Comparison of ENCODE assay signal across 8 mouse cellular contexts in genomic region chr5:128436909-128437308, GRCm38 (mm10). TPM values are rescaled to one million over a fixed set of nuclear protein-coding genes. Genes with fewer than 3 reads are reported as not detected.
DNase-seq lines count a peak whose midpoint lies in the region; ATAC-seq and TF ChIP-seq lines count a peak whose summit lies in the region.

No protein-coding gene starts in this region.

- no peak overlapping the region for H3K4me3 ChIP-seq in kidney, adult 2 months (ENCODE audit: insufficient read depth, low read depth, low read length)
- no peak overlapping the region for H3K4me3 ChIP-seq in kidney, embryonic 14.5 days (ENCODE audit: low read length)
- no peak overlapping the region for H3K4me3 ChIP-seq in layer of hippocampus, adult 2 months
- no peak overlapping the region for H3K4me3 ChIP-seq in lung, postnatal 0 days (ENCODE audit: low read depth, low read length)
- no peak overlapping the region for H3K4me3 ChIP-seq in heart, embryonic 11.5 days (ENCODE audit: low read depth, low read length)

- no peak overlapping the region for H3K27ac ChIP-seq in kidney, adult 2 months (ENCODE audit: insufficient read depth, low read depth, low read length)
- H3K27ac ChIP-seq in kidney, embryonic 14.5 days (ENCODE audit: low read depth, low read length) = no peak overlapping the region
- H3K27ac ChIP-seq in layer of hippocampus, adult 2 months = no peak overlapping the region
- H3K27ac ChIP-seq in lung, postnatal 0 days (ENCODE audit: low read length) = no peak overlapping the region
- no peak overlapping the region for H3K27ac ChIP-seq in heart, embryonic 11.5 days (ENCODE audit: low read depth, low read length)

- no peak for TF ChIP-seq EP300 in lung, postnatal 0 days (IDR thresholded peaks at IDR 0.05)

- H3K4me1 ChIP-seq in kidney, adult 2 months (ENCODE audit: control insufficient read depth, insufficient read depth, low read length) = no peaks in the 10 kb centered on the region
- H3K4me1 ChIP-seq in kidney, embryonic 14.5 days (ENCODE audit: control insufficient read depth, insufficient read depth, low read length) = peaks cover 6% of the 10 kb centered on the region; the same call in 1 of the 2 replicates
- no peaks in the 10 kb centered on the region for H3K4me1 ChIP-seq in lung, postnatal 0 days (ENCODE audit: insufficient read depth, low read depth, low read length)
- no peaks in the 10 kb centered on the region for H3K4me1 ChIP-seq in heart, embryonic 11.5 days (ENCODE audit: control insufficient read depth, insufficient read depth, low read length)

- no peak overlapping the region for H3K4me2 ChIP-seq in kidney, embryonic 14.5 days (replicated peaks; ENCODE audit: low read depth, low read length)
- H3K4me2 ChIP-seq in lung, postnatal 0 days (replicated peaks; ENCODE audit: low read depth, low read length) = no peak overlapping the region
- no peak overlapping the region for H3K4me2 ChIP-seq in heart, embryonic 11.5 days

- ATAC-seq in kidney, embryonic 14.5 days (ENCODE audit: low FRiP score, low TSS enrichment) = no peak
- ATAC-seq in lung, postnatal 0 days = no peak
- no peak for ATAC-seq in heart, embryonic 11.5 days (replicated peaks; ENCODE audit: insufficient number of reproducible peaks, low FRiP score, low TSS enrichment)

- peak; percentile 19; the same call in 1 of the 2 replicates for TF ChIP-seq CTCF in kidney, adult 2 months (conservative IDR thresholded peaks at IDR 0.05; ENCODE audit: insufficient read depth, insufficient read length, low read depth, low read length)
- peak; percentile 90 for TF ChIP-seq CTCF in layer of hippocampus, adult 2 months (conservative IDR thresholded peaks at IDR 0.05)
- peak; percentile 72 for TF ChIP-seq CTCF in lung, postnatal 0 days (IDR thresholded peaks at IDR 0.05)

- no peak overlapping the region for H3K9ac ChIP-seq in kidney, embryonic 14.5 days (ENCODE audit: low read depth, low read length)
- H3K9ac ChIP-seq in lung, postnatal 0 days (replicated peaks; ENCODE audit: low read depth) = no peak overlapping the region
- H3K9ac ChIP-seq in heart, embryonic 11.5 days (ENCODE audit: low read depth, low read length) = no peak overlapping the region

- H3K27me3 ChIP-seq in kidney, adult 2 months (replicated peaks; ENCODE audit: control insufficient read depth, insufficient read depth, low read length) = no peaks in the 10 kb centered on the region
- peaks cover 71% of the 10 kb centered on the region for H3K27me3 ChIP-seq in kidney, embryonic 14.5 days (ENCODE audit: control insufficient read depth, insufficient read depth, low read length)
- H3K27me3 ChIP-seq in lung, postnatal 0 days (replicated peaks; ENCODE audit: insufficient read depth, low read length) = peaks cover 19% of the 10 kb centered on the region; the same call in 1 of the 2 replicates
- H3K27me3 ChIP-seq in heart, embryonic 11.5 days (ENCODE audit: control insufficient read depth, insufficient read depth, low read length) = peaks cover 50% of the 10 kb centered on the region

- no peaks in the 10 kb centered on the region for H3K9me3 ChIP-seq in kidney, embryonic 14.5 days (ENCODE audit: control insufficient read depth, low read length)
- no peaks in the 10 kb centered on the region for H3K9me3 ChIP-seq in lung, postnatal 0 days (ENCODE audit: low read length)
- no peaks in the 10 kb centered on the region for H3K9me3 ChIP-seq in heart, embryonic 11.5 days (replicated peaks; ENCODE audit: control insufficient read depth, low read length)

- H3K36me3 ChIP-seq in kidney, adult 2 months (ENCODE audit: control insufficient read depth, insufficient read depth, low read length) = no peaks in the 10 kb centered on the region
- no peaks in the 10 kb centered on the region for H3K36me3 ChIP-seq in kidney, embryonic 14.5 days (ENCODE audit: control insufficient read depth, insufficient read depth, low read length)
- H3K36me3 ChIP-seq in lung, postnatal 0 days (ENCODE audit: insufficient read depth, low read length) = no peaks in the 10 kb centered on the region
- H3K36me3 ChIP-seq in heart, embryonic 11.5 days (ENCODE audit: control insufficient read depth, insufficient read depth, low read length) = no peaks in the 10 kb centered on the region

- peak; percentile 4 for DNase-seq in kidney, adult 2 months
- peak; percentile 48 to 50 for DNase-seq in cerebellum, postnatal 36 days
- peak; percentile 84 to 87 for DNase-seq in layer of hippocampus, adult 2 months (ENCODE audit: low spot score in 2 of 2)
- peak; percentile 59 for DNase-seq in lung, postnatal 0 days (ENCODE audit: low spot score)
- no peak for DNase-seq in heart, postnatal 4 days
- no peak for DNase-seq in gastrocnemius, adult 8-10 months (ENCODE audit: low spot score in 2 of 2)

- 18% methylated on average over 9 of the region's 9 CpGs for WGBS in kidney, adult 2 months
- 26% methylated on average over 9 of the region's 9 CpGs for WGBS in kidney, embryonic 14.5 days
- 17% methylated on average over 9 of the region's 9 CpGs for WGBS in lung, postnatal 0 days
- WGBS in heart, embryonic 11.5 days (ENCODE audit: insufficient replicate concordance) = 11% methylated on average over 9 of the region's 9 CpGs

- no peak for TF ChIP-seq POLR2A in kidney, adult 2 months (IDR thresholded peaks at IDR 0.05; ENCODE audit: low read depth, low read length)

RNA-seq across cellular contexts. Expression of gene Tmem132d, which starts 4.0 kb away (rescaled TPM):
- not detected in 2 replicates for polyA plus RNA-seq in kidney, adult 2 months (2012; rRNA removed)
- polyA plus RNA-seq in kidney, embryonic 14.5 days (2014; fragmentation: Nextera tagmentation; extraction: Ambion mirVana) = 0.20 and 0.34 TPM in 2 replicates
- 10 to 100 TPM; 16.8 to 17.9 TPM for total RNA-seq in layer of hippocampus, adult 2 months (2021)
- polyA plus RNA-seq in lung, postnatal 0 days (2015; fragmentation: Nextera tagmentation; extraction: Ambion mirVana) = 1.6 and 1.7 TPM in 2 replicates
- under 1 TPM in 1 of 2 experiments, not detected in 1; 0.14 TPM for total RNA-seq in heart, postnatal 4 days (2021)
- polyA plus RNA-seq in heart, embryonic 11.5 days (2014; fragmentation: Nextera tagmentation; extraction: Ambion mirVana) = 0.07 and 0.08 TPM in 2 replicates
- total RNA-seq in gastrocnemius, adult 8-10 months (2022) = under 1 TPM in 1 of 4 experiments, not detected in 3; 0.13 TPM

Comparison
In these comparisons a context has a peak if more than half of its experiments do, and no peak if none do; other contexts are left out.
1. DNase-seq: peak in kidney, adult 2 months (single experiment), cerebellum, postnatal 36 days (2 of 2), layer of hippocampus, adult 2 months (2 of 2) and lung, postnatal 0 days (single experiment); none in heart, postnatal 4 days (single experiment) and gastrocnemius, adult 8-10 months (0 of 2).
2. CTCF ChIP-seq: peak in every context shown above with its lines; median percentile 90 in layer of hippocampus, adult 2 months; 72 in lung, postnatal 0 days; 19 in kidney, adult 2 months.